Mouse (Mus musculus): ENCODE measurements around the gene Rp2.
A peak's percentile ranks its signal among the peaks of the same experiment; 100 is the strongest.

The Rp2 gene

DNA sequence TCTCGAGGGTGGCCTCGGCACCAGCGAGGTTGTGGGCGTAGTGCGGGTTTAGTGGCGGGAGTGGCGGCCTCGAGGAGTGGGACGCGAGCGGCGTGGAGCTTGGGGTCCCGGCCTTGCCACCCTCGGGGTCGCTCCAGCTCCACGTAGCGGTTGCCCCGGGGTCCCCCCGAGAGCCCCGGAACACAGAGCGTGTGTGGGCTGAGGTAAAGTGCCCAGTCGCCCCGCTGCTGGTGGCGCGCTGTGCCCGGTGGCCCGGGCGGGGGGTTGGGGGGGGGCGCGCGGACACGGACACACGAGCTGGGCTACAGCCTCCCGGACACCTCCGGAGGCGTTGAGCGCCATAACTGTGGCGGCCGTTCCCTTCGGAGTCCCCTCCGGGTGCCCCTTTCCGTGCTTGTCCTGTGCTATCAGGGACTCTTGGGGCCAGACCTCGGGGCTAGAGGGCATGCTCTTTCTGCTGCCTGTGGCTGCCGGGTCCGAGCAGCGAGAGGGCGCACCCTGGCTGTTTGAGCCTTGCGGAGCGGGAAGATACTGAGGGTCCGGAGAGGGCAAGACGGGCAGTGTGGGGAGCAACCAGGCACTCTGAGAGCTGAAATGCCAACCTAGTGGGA lies 61.7 kb downstream of the Rp2 start:
- DNase-seq = peak; percentile 44
